Mouse (Mus musculus) frontal cortex, postnatal 14 days (tissue): ENCODE data around the gene Sema3f.

Source experiments
- DNase-seq, 2 experiments: peaks; one replicate each; pipeline ENCODE4 v3.0.0; 2022; ENCODE audit warnings: low spot score in 2 of 2

The Sema3f gene

GRCm38 (mm10) chr9:107692785-107693184, 17.5 kb downstream of the Sema3f start:
- no peak for DNase-seq

- no peak for DNase-seq
Observed at GRCm38 (mm10) chr9:107690391-107690790, 19.9 kb downstream of the Sema3f start.

GRCm38 (mm10) chr9:107688939-107689338, 21.3 kb downstream of the Sema3f start:
- DNase-seq = no peak

DNA sequence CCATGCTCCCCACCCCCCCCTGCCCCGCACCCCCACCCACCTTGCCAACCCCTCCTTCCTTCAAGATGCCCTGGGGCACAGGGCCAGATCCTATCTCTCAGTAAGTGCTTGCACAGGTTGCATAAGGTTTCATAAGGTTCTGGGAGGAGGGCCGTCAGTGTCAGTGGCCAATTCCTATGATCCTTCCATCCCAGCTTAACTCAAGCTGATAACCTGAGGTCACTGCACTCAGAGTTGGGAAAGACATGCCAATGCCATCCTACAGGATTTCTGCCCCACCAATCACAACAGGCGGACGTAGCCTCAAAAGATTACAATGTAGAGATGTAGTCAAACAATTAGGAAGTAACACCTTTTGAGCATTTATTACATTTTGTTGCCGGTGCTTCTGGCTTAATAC, 21.9 kb downstream of the Sema3f start:
- no peak for DNase-seq

- no peak for DNase-seq
Observed at GRCm38 (mm10) chr9:107685231-107685981, 24.9 kb downstream of the Sema3f start.

DNA sequence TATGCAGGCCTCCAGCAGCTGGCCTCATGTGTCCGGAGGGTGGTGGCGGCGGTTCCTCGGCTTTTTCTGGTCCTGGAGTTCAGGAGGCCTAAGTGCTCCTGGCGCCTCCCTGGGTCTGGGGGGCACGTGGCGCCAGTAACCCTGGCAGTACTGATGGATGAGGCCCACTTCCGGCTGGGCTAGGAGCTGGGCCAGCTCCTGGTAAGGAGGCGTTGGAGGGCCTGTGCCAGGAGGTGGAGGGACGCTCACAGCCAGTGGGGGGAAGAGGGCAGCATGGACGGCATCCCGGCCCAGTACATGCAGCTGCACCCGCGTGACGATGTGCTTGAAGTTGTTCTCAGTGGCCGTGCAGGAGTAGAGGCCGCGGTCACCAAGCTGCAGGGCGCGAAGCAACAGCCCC, 27.9 kb downstream of the Sema3f start:
- DNase-seq = no peak

DNA sequence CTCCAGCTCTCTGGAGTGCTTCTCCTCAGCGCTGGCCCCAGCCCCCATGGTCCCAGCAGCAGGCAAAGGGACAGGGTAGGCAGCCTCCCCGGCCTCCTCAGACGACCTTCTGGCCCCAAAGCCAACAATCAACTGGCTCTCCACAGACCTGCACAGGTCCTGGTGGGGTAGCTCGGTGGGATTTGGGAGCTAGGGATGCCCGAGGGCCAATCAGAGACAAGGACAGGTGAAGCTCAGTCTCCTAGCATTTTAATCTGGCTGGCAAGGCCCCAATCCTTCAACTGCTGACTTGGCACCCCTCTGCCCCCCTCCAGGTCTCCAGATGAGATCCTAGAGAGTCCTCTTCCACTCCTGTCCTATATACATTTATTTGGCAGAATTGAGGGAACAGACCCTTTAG, 30.8 kb downstream of the Sema3f start, which contains the start of gene Gnat1:
TSS of gene Gnat1 (minus strand) at position 212 of the 400 bp plus-strand sequence.
- no peak for DNase-seq

DNA sequence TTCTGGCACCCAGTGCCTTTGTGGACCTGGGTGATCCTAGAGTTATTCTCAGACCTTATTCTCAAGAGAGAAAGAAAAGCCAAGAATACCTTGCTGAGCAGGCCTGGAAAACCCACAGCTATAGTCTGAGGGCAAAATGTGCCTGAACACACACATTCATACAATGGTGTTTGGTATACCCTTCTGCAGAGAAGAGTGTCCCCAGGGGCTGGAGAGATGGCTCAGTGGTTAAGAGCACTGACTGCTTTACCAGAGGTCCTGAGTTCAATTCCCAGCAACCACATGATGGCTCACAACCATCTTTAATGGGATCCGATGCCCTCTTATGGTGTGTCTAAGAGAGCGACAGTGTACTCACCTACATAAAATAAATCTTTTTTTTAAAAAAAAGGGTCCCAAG, 31.4 kb downstream of the Sema3f start:
- no peak for DNase-seq

- peak in 1 of 2 experiments; percentile 59 for DNase-seq
Observed at GRCm38 (mm10) chr9:107677819-107678526, 32.3 kb downstream of the Sema3f start.

- no peak for DNase-seq
Observed at GRCm38 (mm10) chr9:107677091-107677784, 33.0 kb downstream of the Sema3f start.

- DNase-seq = no peak
Observed at GRCm38 (mm10) chr9:107676302-107676701, 34.0 kb downstream of the Sema3f start.

GRCm38 (mm10) chr9:107675671-107676301, 34.5 kb downstream of the Sema3f start:
- peak in 1 of 2 experiments; percentile 69 for DNase-seq

DNA sequence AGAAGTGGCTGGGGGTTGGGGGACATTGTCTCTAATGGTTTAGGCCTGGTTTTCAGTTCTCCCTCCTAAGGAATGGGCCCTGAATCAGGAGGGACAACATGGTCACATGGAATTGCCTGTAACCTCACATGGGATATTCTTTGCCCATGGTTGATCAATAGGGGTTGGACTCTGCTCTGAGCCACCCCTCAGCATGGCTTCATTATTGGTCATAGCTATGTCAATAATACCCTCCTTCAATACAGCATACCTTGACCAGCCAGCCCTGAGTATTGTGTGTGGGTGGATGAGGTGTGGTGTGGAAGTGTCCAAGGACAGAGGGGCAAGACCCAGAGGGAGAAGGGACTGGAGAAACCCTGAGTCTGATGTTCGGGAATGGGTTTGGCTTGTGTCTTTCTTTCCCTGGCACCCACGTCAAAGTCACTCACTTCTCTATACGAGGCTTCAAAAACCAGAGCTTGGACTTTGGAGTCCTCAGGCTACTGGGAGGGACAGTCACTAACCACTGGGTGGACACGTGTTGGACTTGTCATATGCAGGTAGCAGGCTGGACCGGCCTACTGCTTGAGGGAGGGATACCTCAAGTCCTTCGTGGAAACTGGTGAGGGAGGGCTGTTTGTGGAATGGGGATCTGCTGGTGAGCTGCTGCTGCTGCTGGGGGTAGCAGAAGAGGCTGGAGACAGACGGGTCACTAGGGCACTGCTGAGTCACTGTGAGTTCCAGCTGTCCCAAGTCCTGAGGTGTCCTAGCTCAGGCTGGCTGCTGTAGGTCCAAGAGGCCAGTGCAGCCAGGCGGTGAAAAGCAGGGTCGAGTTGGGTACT, 35.5 kb downstream of the Sema3f start:
- no peak for DNase-seq

DNA sequence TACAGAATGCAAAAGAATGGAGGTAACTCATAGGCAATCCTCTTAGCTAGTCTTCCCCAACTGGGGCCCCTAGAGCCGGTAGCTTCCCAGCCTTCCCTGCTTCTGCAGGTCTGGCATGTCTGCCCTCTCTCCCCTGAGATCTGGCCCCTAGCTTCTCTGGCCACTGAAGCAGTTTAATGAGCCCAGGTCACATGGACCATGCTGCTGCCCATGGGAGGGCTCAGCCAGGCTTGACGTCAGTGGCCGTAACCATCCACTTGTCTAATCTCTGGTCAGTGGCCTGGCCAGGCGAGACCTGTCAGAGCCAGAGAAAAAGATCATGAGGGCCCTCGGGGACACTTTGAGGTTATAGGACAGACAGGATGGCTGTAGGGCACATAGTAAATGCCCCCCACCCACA, 40.0 kb downstream of the Sema3f start:
- DNase-seq = no peak

DNA sequence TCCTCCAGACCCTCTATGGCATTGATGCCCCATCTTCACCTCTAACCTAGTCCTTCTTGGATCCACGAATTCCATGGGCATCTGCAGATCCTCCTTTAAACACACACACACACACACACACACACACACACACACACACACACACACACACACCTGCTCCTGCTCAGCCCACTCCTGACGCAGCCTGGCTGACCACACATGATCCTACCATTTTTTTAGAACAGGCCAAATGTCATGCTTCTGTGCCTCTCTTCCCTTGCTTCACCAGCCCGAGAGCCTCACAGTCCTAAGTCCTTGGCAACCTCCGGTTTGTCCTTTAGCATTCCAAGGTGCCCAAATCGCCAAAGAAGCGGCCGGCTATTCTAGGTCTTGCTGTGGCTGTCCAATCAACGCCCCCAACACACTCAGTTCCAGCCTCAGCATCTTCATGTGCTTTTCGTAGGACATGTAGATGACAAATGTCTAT, 40.8 kb downstream of the Sema3f start, which contains the start of gene Slc38a3:
TSS of gene Slc38a3 (minus strand) at position 51 of the 466 bp plus-strand sequence.
- no peak for DNase-seq

DNA sequence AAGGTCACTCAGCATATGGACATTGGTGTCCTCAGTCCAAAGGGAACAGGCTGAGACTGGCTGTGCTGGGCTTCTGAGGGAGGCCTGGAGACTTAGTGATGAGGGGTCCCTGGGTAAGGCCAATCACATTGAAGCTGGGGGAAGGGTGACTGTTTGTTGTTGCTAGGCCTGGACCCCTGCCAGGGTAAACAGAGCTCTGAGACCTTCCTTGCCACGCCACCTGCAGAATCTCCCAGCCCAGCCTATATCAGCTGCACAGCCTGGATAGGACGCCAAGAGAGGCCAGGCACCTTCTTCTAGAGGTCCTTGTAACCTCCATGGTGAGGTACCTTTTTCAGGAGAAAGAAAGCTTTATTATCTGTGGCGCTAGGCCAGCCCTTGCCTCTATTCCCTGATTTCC, 41.4 kb downstream of the Sema3f start:
- no peak for DNase-seq

DNA sequence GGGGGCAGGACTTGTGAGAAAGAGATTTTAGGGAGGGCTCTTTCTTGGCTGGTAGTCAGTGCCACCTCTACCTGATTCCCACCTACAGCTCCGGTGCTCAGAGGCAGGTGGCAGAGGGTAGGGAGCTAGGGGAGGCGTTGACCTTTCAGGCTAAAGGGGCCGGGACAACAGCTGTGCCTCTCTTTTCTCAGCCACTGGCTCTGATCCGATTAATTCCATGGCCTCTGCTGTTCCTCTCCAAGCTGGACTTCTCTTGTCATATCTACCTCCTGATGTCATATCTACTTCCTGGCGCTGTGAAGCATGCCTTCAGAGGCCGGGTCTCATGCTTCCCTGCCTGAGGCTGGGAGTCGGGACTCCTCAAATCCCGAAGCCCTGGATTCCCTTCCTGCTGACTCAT, 42.3 kb downstream of the Sema3f start:
- DNase-seq = no peak

DNA sequence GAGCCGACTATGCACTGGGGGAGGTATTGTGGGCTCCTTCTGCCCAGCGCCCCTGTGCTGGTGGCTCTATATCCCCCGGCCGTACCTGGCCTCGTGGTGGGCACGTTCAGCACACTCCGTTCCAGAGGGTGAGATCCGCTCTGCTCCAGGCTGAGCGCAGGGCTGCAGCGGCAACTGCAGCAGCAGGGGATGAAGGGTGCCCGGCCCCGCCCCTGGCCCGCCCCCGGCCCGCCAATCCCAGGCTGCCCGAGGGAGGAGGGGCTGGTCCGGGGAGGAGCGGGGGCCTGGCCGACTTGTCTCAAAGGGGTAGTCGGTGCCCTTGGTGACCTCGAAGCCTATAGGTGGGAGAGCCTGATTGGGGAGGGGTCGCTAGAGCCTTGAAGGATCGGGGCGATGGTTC, 43.1 kb downstream of the Sema3f start:
- peak in 1 of 2 experiments; percentile 39 for DNase-seq

DNA sequence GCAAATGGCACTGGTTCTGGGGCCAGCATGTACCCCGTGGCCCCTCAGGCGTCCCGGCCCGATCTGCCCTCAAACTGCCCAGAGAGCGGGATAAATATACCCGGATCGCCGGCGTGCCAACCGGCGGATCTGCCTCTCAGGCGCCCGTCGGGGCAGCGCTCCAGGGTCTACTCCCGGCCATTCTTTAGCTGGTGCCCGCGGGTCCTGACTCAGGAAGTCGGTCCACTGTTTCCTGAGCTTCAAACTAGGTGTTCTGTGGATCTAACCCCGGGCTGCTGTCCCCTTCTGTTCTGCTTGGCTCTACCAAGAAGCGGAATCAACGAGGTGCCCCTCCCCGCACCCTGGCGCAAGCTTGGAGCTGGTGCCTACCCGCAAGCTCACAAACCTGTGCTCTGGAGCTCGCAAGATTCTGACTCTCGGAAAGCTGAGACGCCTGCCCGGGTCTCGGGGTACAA, 43.5 kb downstream of the Sema3f start:
- no peak for DNase-seq

DNA sequence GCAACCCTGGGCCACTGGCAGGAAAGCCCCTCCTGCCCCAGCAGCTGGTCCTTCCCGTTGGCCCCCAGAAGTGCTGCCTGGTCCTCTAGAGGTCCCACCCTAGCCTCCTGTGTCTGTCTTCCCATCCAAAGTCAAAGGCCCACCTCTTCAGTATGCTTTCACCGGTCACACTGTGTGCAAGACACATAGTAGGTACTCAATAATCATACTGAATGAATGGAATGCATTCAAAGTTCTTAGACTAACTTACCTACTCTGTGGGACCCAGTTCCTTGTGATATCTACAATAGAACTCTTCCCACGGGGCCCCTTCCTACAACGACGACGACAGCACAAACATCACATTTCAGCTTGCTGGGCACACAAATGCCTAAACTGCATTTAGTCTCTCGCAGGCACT, 45.0 kb downstream of the Sema3f start:
- no peak for DNase-seq

DNA sequence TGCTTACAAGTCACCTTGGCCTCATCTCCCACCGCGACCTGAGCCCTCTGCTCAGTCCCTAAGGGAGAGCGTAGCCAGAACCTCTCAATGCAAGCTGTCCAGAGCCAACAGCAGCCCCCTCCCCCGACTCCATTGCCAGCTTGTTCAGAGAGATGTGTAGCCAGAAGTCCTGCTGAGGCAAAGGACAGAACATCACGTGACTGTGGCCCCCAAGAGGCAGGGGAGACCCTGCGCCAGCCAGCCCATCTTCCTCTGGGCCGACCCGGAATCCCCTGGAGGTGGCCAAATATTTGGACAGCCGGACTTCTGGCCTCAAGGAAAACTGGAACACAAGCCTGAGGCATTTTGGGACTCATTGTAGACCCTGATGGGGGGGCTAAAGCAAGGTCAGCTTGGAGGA, 46.8 kb downstream of the Sema3f start:
- DNase-seq = no peak
